Mouse (Mus musculus) liver, adult 2 months (tissue): ENCODE data around the gene Upk3b.

Source experiments
- CTCF ChIP-seq: fragments of 200-500 bp; IDR thresholded peaks from 2 replicates; pipeline ENCODE4 v1.5.1; 2011; ENCODE audit warnings: low read depth, low read length, control low read depth
- POLR2A ChIP-seq: fragments of 200-500 bp; IDR thresholded peaks from 2 replicates; pipeline ENCODE4 v1.6.1; 2011; ENCODE audit warnings: low read length, control low read depth; ENCODE audit not compliant: insufficient read depth; ENCODE audit errors: extremely low read depth

DNA sequence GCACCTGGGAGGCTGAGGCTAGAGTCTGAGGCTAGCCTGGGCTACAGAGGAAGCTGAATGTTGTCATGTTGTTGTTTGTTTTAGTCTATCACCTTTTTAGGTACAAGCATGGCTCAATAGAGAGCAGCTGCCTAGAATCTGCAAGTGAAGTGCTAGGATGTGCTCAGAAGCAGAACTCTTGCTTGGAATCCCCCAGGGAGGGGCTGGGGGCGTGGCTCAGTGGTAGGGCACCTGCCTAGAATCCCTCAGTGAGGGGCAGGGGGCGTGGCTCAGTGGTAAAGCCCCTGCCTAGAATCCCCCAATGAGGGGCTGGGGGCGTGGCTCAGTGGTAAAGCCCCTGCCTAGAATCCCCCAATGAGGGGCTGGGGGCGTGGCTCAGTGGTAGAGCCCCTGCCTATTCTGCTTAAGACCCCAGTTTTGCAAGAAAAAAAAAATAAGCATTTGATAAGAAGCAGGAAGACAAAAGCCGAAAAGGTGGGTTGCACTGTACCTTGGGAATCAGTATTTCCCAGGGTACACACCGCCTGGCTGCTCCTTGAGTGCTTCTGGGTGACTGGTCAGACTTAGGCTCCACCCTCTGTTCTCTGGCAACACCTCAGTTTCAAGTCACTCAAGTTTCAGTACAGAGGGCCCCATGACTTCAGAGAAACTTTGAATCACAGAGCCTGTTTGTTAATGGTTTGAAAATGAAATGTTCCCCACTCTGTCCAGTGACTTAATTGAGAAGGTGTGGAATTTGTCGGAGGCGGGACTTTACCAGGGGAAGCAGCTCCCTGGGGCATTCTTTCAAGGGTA lies 14.8 kb downstream of the Upk3b start:
- no peak for TF ChIP-seq CTCF
- TF ChIP-seq POLR2A, result no peak
